Mouse (Mus musculus): ENCODE data around the gene Bricd5.

- TF ChIP-seq CTCF (IDR thresholded peaks at IDR 0.05; ENCODE audit: low read depth) (peak; percentile 19; the same call in 1 of the 2 replicates), EP300 (IDR thresholded peaks at IDR 0.05; ENCODE audit: low read depth) (no peak)
Measured at GRCm38 (mm10) chr17:24469910-24470602, 3.6 kb upstream of the Bricd5 start, which contains the start of the genes E4f1 and Pgp.
